Mouse (Mus musculus) stomach, postnatal 0 days (tissue): ENCODE data around the gene Col17a1. TPM values are rescaled to one million over a fixed set of nuclear protein-coding genes. Genes with fewer than 3 reads are reported as not detected.
A peak's percentile ranks its signal among the peaks of the same experiment; 100 is the strongest.

Experiments used
- ATAC-seq: fragments of 200-750 bp; cut with Nextera tagmentation; 2 replicates; pipeline ENCODE4 v1.8.0; 2017; ENCODE audit not compliant: low FRiP score, low TSS enrichment
- DNase-seq: peaks from one replicate; pipeline ENCODE4 v3.0.0-alpha.2; 2016; ENCODE audit warnings: low spot score
- H3K27ac ChIP-seq: fragments of 300-500 bp; sonication (generic); replicated peaks from 2 replicates; pipeline ENCODE4 v1.5.1; 2014; ENCODE audit warnings: mild to moderate bottlenecking, control low read depth
- H3K27me3 ChIP-seq: fragments of 300-500 bp; sonication (generic); 2 replicates; pipeline ENCODE4 v1.6.1; 2014; ENCODE audit warnings: low read length; ENCODE audit not compliant: control insufficient read depth, insufficient read depth
- H3K36me3 ChIP-seq: fragments of 300-500 bp; sonication (generic); 2 replicates; pipeline ENCODE4 v1.6.1; 2014; ENCODE audit warnings: low read length, mixed read lengths; ENCODE audit not compliant: control insufficient read depth, insufficient read depth
- H3K4me1 ChIP-seq: fragments of 300-500 bp; sonication (generic); replicated peaks from 2 replicates; pipeline ENCODE4 v1.6.1; 2014; ENCODE audit warnings: antibody characterized with exemption; ENCODE audit not compliant: control insufficient read depth, insufficient read depth
- H3K4me2 ChIP-seq: fragments of 300-500 bp; sonication (generic); replicated peaks from 2 replicates; pipeline ENCODE4 v1.6.1; 2014; ENCODE audit warnings: low read depth, mild to moderate bottlenecking, control low read depth, moderate library complexity
- H3K4me3 ChIP-seq: fragments of 300-500 bp; sonication (generic); 2 replicates; pipeline ENCODE4 v1.5.1; 2014; ENCODE audit warnings: low read depth, low read length, control low read depth
- H3K9ac ChIP-seq: fragments of 300-500 bp; sonication (generic); 2 replicates; pipeline ENCODE4 v1.6.1; 2014; ENCODE audit warnings: mild to moderate bottlenecking, low read length, control low read depth, mixed read lengths
- H3K9me3 ChIP-seq: fragments of 300-500 bp; sonication (generic); 2 replicates; pipeline ENCODE4 v1.6.1; 2016; ENCODE audit warnings: low read length; ENCODE audit not compliant: control insufficient read depth
- CTCF ChIP-seq: IDR thresholded peaks from 2 replicates; pipeline ENCODE4 v1.5.1; 2016; ENCODE audit warnings: antibody characterized with exemption, low read depth, mild to moderate bottlenecking, moderate library complexity
- EP300 ChIP-seq: optimal IDR thresholded peaks from 2 replicates; pipeline ENCODE3; 2016; ENCODE audit warnings: antibody characterized with exemption
- WGBS: fragments of 180-500 bp; shearing (Covaris S2); extraction: QIAGEN DNeasy Blood & Tissue Kit; methylation state at CpG from one replicate; pipeline ENCODE4 v1.1.7; 2014; 5-methylcytosine and 5-hydroxymethylcytosine counted together
- polyA plus RNA-seq: library from polyadenylated mRNA; unstranded; fragments of >200 nt; fragmentation: Nextera tagmentation; extraction: Ambion mirVana; gene quantifications from 2 replicates; pipeline ENCODE4 v1.2.1, GENCODE M21; 2015

The Col17a1 gene
- polyA plus RNA-seq, 1 experiment from 2014 or later: 13.9 TPM

- H3K4me2 ChIP-seq: no peak overlapping the region
- H3K9me3 ChIP-seq: no peaks in the 10 kb centered on the region
- no peak for ATAC-seq
- 86% methylated on average over 4 of the region's 4 CpGs for WGBS
- DNase-seq: no peak
- H3K27me3 ChIP-seq: no peaks in the 10 kb centered on the region
- H3K27ac ChIP-seq: no peak overlapping the region
- H3K36me3 ChIP-seq: peaks cover 15% of the 10 kb centered on the region
- no peak overlapping the region for H3K9ac ChIP-seq
- H3K4me1 ChIP-seq: no peaks in the 10 kb centered on the region
- TF ChIP-seq EP300 (no peak), CTCF (no peak)
- no peak overlapping the region for H3K4me3 ChIP-seq
Measured at GRCm38 (mm10) chr19:47635380-47635779, 56.5 kb downstream of the Col17a1 start.

- ATAC-seq (0 out of 2 replicates have a peak, but pooled peaks have one; percentile 53), DNase-seq (no peak)
- H3K36me3 ChIP-seq: peaks cover 10% of the 10 kb centered on the region
- H3K9me3 ChIP-seq: no peaks in the 10 kb centered on the region
- TF ChIP-seq EP300 (no peak), CTCF (no peak)
- no peak overlapping the region for H3K4me2 ChIP-seq
- H3K4me3 ChIP-seq: no peak overlapping the region
- 86% methylated on average over 5 of the region's 5 CpGs for WGBS
- H3K4me1 ChIP-seq: no peaks in the 10 kb centered on the region
- no peak overlapping the region for H3K9ac ChIP-seq
- H3K27me3 ChIP-seq: no peaks in the 10 kb centered on the region
- no peak overlapping the region for H3K27ac ChIP-seq
Measured at GRCm38 (mm10) chr19:47631799-47632198, 60.1 kb downstream of the Col17a1 start.

GRCm38 (mm10) chr19:47630381-47630780, 61.5 kb downstream of the Col17a1 start:
- Histone ChIP-seq H3K9me3 (no peaks in the 10 kb centered on the region), H3K27ac (no peak overlapping the region), H3K9ac (no peak overlapping the region), H3K4me1 (no peaks in the 10 kb centered on the region), H3K4me2 (no peak overlapping the region), H3K36me3 (peaks cover 11% of the 10 kb centered on the region), H3K4me3 (no peak overlapping the region), H3K27me3 (no peaks in the 10 kb centered on the region)
- WGBS: 71% methylated on average over 5 of the region's 5 CpGs
- ATAC-seq (0 out of 2 replicates have a peak, but pooled peaks have one; percentile 26), DNase-seq (no peak)
- TF ChIP-seq CTCF (no peak), EP300 (no peak)

- Histone ChIP-seq H3K27ac (no peak overlapping the region), H3K4me3 (no peak overlapping the region), H3K9me3 (no peaks in the 10 kb centered on the region), H3K27me3 (no peaks in the 10 kb centered on the region), H3K9ac (no peak overlapping the region), H3K36me3 (peaks cover 11% of the 10 kb centered on the region), H3K4me1 (no peaks in the 10 kb centered on the region), H3K4me2 (no peak overlapping the region)
- ATAC-seq (no peak), DNase-seq (no peak)
- no peak for TF ChIP-seq CTCF
- TF ChIP-seq EP300: no peak
- WGBS: 63% methylated on average over 5 of the region's 5 CpGs
Measured at GRCm38 (mm10) chr19:47629068-47629467, 62.8 kb downstream of the Col17a1 start.

- Histone ChIP-seq H3K36me3 (peaks cover 17% of the 10 kb centered on the region), H3K4me1 (no peaks in the 10 kb centered on the region), H3K4me3 (no peak overlapping the region), H3K4me2 (no peak overlapping the region), H3K27ac (no peak overlapping the region), H3K27me3 (no peaks in the 10 kb centered on the region), H3K9ac (no peak overlapping the region), H3K9me3 (no peaks in the 10 kb centered on the region)
- TF ChIP-seq EP300 (no peak), CTCF (no peak)
- ATAC-seq: no peak
- 90% methylated on average over 10 of the region's 10 CpGs for WGBS
- no peak for DNase-seq
Measured at GRCm38 (mm10) chr19:47627450-47627849, 64.4 kb downstream of the Col17a1 start.

- peaks cover 35% of the 10 kb centered on the region for H3K36me3 ChIP-seq
- no peak overlapping the region for H3K4me3 ChIP-seq
- H3K4me2 ChIP-seq: no peak overlapping the region
- TF ChIP-seq CTCF (no peak), EP300 (no peak)
- ATAC-seq (no peak), DNase-seq (no peak)
- H3K4me1 ChIP-seq: no peaks in the 10 kb centered on the region
- 70% methylated on average over 10 of the region's 10 CpGs for WGBS
- no peak overlapping the region for H3K9ac ChIP-seq
- no peak overlapping the region for H3K27ac ChIP-seq
- H3K9me3 ChIP-seq: no peaks in the 10 kb centered on the region
- H3K27me3 ChIP-seq: no peaks in the 10 kb centered on the region
Measured at GRCm38 (mm10) chr19:47624940-47625711, 66.8 kb downstream of the Col17a1 start.
